Mouse (Mus musculus) spleen, embryonic (tissue): ENCODE results near the gene Olfr1477.
"Not testable (repeated sequence)": the region's sequence is repeated elsewhere in the genome, so short reads cannot be mapped to it uniquely, and the experiment has no call there.

Source experiments
- CTCF ChIA-PET: fragments of 350-600 bp; sonication (Branson Sonifier 250); formaldehyde crosslinking; loops from one replicate; lab custom pipeline; 2022; lab: Charles Lee

The Olfr1477 gene

DNA sequence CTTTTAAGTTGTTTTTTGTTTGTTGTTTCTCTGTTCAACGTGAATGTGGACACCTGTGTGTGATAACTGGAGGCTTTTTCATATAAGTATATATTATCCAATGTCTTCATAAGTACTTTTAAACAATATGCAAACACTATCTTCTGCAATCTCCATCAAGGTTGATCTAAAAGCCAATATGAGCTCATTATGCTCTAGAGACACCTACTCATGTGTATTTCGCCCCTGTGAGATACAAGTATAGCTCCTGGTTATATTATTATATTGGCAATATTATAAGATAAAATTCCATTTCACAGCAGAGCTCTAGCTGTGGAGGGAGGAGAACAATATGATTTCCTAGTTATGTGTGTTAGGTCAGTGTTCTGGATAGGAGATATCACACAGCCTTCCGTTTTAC is at the start of gene Olfr1477:
Gene Olfr1477, plus strand, starts transcription at position 301 of the 400 bp plus-strand sequence.
- CTCF ChIA-PET, result no interaction called here

DNA sequence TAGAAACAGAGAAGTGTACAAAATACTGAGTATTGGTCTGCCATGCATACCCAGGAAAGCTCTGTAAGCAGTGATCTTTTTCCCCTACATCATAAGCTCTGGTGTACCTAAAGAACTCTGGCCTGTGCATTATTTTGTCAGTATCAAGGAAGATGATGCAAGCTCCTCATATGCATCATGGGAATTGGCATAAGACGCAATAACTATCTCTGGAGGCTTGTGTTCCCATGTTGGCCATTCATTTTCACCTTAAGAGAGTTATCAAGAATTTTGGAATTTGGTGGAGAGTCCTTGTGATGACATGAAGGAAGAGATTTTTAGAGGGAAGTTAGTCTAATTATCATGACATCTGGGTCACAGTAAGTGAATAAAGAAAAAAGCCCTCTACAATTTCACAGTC is 44.4 kb upstream of the Olfr1477 start, which contains the start of gene Olfr1472:
Gene Olfr1472, minus strand, starts transcription at position 101 of the 400 bp plus-strand sequence.
- CTCF ChIA-PET, result no interaction called here

DNA sequence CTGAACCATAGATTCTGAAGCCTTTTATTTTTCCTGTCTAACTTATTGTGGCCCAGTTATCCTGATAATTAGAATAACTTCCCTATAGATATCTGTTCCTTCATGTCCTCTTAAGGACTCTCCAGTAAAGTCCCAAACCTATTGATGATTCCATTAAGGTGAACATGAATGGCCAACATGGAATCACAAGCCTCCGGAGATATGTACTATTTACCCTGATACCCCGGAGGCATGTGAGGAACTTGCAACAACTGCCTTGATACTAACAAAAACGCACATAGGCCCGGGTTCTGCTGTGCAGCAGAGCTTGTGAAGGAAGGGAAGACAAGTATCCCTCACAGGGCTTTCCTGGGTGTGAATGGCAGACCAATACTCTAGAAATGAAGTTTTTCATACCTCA is 31.1 kb upstream of the Olfr1477 start, which contains the start of gene Olfr1474:
Gene Olfr1474, plus strand, starts transcription at position 301 of the 400 bp plus-strand sequence.
- CTCF ChIA-PET, result not testable (repeated sequence)

DNA sequence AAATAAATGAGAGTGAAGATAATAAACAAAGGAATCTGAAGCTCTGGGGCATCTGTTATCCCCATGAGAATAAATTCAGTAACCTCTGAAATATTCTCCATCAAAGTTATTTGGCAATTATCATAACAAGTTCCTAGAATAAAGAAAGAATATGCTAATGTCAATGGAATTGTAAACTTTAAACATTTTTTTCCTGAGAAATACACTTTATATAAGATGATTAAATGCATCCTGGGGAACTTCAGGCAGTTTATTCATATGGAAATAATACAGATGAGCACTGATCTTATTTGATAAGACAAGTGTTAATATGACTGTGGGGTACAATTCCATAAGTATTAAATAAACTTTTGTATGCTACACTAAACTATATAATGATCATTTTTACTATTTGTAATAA is 20.2 kb upstream of the Olfr1477 start, which contains the start of gene Olfr1475:
Gene Olfr1475, minus strand, starts transcription at position 101 of the 400 bp plus-strand sequence.
- CTCF ChIA-PET, result no interaction called here

DNA sequence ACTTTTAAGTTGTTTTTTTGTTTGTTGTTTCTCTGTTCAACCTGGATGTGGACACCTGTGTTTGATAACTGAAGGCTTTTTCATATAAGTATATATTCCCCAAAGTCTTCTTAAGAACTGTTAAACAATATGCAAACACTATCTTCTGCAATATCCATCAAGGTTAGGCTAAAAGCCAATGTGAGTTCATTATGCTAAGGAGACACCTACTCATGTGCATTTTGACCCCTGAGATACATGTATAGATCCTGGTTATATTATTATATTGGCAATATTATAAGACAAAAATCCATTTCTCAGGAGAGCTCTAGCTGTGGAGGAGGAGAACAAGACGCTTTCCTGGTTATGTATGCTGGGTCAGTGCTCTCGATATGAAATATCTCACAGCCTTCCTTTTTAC is 27.3 kb downstream of the Olfr1477 start, which contains the start of gene Olfr1480:
Gene Olfr1480, plus strand, starts transcription at position 301 of the 400 bp plus-strand sequence.
- CTCF ChIA-PET, result no interaction called here
